Mouse (Mus musculus) intestine, embryonic 14.5 days (tissue): ENCODE data around the gene Abcg4. TPM values are rescaled to one million over a fixed set of nuclear protein-coding genes. Genes with fewer than 3 reads are reported as not detected.
"Not testable (repeated sequence)": the region's sequence is repeated elsewhere in the genome, so short reads cannot be mapped to it uniquely, and the experiment has no call there.

Experiments used
- ATAC-seq: fragments of 200-750 bp; cut with Nextera tagmentation; replicated peaks from 2 replicates; pipeline ENCODE4 v1.8.0; 2017; ENCODE audit warnings: low read depth, moderate number of reproducible peaks, moderate TSS enrichment, moderate library complexity; ENCODE audit not compliant: low FRiP score, low TSS enrichment
- DNase-seq: peaks from one replicate; pipeline ENCODE4 v3.0.0-alpha.2; 2018; ENCODE audit warnings: low spot score
- H3K27ac ChIP-seq: fragments of 300-500 bp; sonication (generic); 2 replicates; pipeline ENCODE4 v1.5.1; 2014; ENCODE audit warnings: low read depth, mild to moderate bottlenecking, control low read depth
- H3K27me3 ChIP-seq: fragments of 300-500 bp; sonication (generic); replicated peaks from 2 replicates; pipeline ENCODE4 v1.6.1; 2014; ENCODE audit warnings: low read length, control low read depth; ENCODE audit not compliant: control insufficient read depth, insufficient read depth
- H3K36me3 ChIP-seq: fragments of 300-500 bp; sonication (generic); 2 replicates; pipeline ENCODE4 v1.6.1; 2014; ENCODE audit warnings: low read length, control low read depth; ENCODE audit not compliant: control insufficient read depth, insufficient read depth
- H3K4me1 ChIP-seq: fragments of 300-500 bp; sonication (generic); replicated peaks from 2 replicates; pipeline ENCODE4 v1.6.1; 2014; ENCODE audit warnings: low read length, control low read depth, mixed read lengths; ENCODE audit not compliant: control insufficient read depth, insufficient read depth
- H3K4me2 ChIP-seq: fragments of 300-500 bp; sonication (generic); 2 replicates; pipeline ENCODE4 v1.6.1; 2014; ENCODE audit warnings: low read length
- H3K4me3 ChIP-seq: fragments of 300-500 bp; sonication (generic); 2 replicates; pipeline ENCODE4 v1.5.1; 2014; ENCODE audit warnings: low read depth, low read length, control low read depth, mixed read lengths
- H3K9ac ChIP-seq: fragments of 300-500 bp; sonication (generic); 2 replicates; pipeline ENCODE4 v1.6.1; 2014; ENCODE audit warnings: mild to moderate bottlenecking, low read length
- H3K9me3 ChIP-seq: fragments of 300-500 bp; sonication (generic); 2 replicates; pipeline ENCODE4 v1.6.1; 2016; ENCODE audit warnings: low read length, control low read depth; ENCODE audit not compliant: control insufficient read depth
- WGBS: fragments of 180-500 bp; shearing (Covaris S2); extraction: QIAGEN DNeasy Blood & Tissue Kit; methylation state at CpG from one replicate; pipeline ENCODE4 v1.1.7; 2014; 5-methylcytosine and 5-hydroxymethylcytosine counted together
- polyA plus RNA-seq: library from polyadenylated mRNA; unstranded; fragments of >200 nt; fragmentation: Nextera tagmentation; extraction: Ambion mirVana; gene quantifications from 2 replicates; pipeline ENCODE4 v1.2.1, GENCODE M21; 2014

Abcg4 gene
- polyA plus RNA-seq, 1 experiment from 2014 or later: 3.6 TPM

DNA sequence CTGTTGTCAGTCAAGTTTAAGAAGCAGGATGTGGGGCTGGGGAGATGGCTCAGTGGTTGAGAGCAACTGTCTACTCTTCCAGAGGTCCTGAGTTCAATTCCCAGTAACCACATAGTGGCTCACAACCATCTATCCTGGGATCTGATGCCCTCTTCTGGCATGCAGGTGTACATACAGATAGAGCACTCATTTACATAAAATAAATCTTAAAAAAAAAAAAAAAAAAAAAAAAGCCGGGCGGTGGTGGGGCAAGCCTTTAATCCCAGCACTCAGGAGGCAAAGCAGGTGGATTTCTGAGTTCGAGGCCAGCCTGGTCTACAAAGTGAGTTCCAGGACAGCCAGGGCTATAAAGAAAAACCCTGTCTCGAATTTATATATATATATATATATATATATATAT is 35.2 kb upstream of the Abcg4 start:
- not testable (repeated sequence) for H3K4me2 ChIP-seq, H3K9me3 ChIP-seq, H3K27me3 ChIP-seq, ATAC-seq, DNase-seq, H3K9ac ChIP-seq, H3K4me3 ChIP-seq, H3K27ac ChIP-seq, H3K36me3 ChIP-seq
- WGBS: 87% methylated on average over 4 of the region's 4 CpGs
- peaks cover 18% of the 10 kb centered on the region for H3K4me1 ChIP-seq

DNA sequence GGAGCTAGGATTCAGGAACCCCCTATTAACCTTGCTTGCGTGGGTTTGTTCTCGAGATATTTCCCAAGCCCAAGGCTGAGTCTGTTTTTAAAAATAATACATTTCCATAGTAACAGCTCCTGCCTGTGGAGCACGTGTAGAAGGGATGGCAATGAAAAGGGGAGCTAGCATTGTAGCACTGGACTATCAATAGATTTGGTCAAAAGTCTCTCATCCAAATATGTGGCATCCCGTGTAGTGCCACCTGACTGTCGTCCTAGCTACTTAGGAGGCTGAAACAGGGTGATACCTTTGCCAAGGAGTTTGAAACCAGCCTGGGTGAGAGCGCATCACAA is 32.4 kb upstream of the Abcg4 start:
- Histone ChIP-seq H3K4me2 (peak overlapping the region; percentile 56), H3K4me1 (peaks cover 15% of the 10 kb centered on the region), H3K27ac (peak overlapping the region; percentile 78), H3K9me3 (no peaks in the 10 kb centered on the region), H3K36me3 (peaks cover 4% of the 10 kb centered on the region), H3K27me3 (no peaks in the 10 kb centered on the region), H3K4me3 (peak overlapping the region; percentile 75), H3K9ac (peak overlapping the region; percentile 55)
- ATAC-seq: peak; percentile 22; the same call in 1 of the 2 replicates
- WGBS: 33% methylated on average over 6 of the region's 6 CpGs
- peak; percentile 55 for DNase-seq

DNA sequence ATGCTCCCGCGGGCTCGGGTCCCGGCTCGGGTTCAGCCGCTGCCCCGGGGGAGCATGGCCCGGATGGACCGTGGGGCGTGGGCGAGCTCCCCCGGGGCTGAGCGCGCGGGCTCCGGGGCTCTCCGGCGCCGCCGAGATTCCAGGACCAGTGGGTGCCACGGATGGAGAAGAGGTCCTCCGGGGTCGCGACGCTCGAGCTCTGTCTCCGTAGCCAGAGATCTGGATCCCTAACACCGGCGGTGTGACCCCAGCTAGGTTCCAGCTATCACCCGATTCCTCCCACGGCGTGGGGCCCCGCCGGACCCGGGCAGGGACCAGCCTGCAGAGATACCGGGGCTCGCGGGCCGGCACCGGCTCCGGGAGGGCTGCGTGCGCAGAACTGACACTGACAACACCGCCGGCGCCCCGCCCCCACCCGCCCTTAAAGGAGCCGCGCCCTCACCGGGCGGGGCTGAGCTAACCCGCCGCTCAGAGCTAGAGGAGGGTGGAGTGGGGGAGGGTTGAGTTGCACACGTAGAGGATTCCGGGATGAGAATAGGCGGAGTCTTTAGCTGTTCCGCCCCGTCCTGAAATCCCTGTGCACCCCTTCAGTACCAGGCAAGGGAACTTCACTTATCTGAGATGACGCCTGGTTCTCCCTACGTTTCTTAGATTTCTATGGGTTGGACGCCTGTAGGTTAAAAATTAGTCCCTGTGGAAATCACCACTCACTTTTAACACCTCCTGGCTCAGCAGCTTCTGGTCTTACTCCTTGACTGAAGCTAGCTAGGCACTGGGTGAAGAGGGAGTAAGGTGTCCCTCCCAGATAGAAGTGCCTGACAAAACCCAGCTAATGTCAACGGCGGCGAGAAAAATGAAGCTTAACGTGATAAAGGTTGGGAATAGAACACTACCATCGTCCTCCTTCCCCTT is 31.7 kb upstream of the Abcg4 start, which contains the start of gene C2cd2l:
Gene C2cd2l, minus strand, starts transcription at position 399 of the 912 bp plus-strand sequence.
- Histone ChIP-seq H3K9me3 (no peaks in the 10 kb centered on the region), H3K4me2 (peak within 1 kb of the TSS; percentile 56), H3K27ac (peak within 1 kb of the TSS; percentile 78), H3K4me3 (peak within 1 kb of the TSS; percentile 75), H3K9ac (peak within 1 kb of the TSS; percentile 68), H3K4me1 (peaks cover 14% of the 10 kb centered on the region), H3K27me3 (no peaks in the 10 kb centered on the region), H3K36me3 (peaks cover 10% of the 10 kb centered on the region)
- under 1% methylated on average over 67 of the region's 67 CpGs for WGBS
- DNase-seq (peak; percentile 93), ATAC-seq (peak; percentile 97)

DNA sequence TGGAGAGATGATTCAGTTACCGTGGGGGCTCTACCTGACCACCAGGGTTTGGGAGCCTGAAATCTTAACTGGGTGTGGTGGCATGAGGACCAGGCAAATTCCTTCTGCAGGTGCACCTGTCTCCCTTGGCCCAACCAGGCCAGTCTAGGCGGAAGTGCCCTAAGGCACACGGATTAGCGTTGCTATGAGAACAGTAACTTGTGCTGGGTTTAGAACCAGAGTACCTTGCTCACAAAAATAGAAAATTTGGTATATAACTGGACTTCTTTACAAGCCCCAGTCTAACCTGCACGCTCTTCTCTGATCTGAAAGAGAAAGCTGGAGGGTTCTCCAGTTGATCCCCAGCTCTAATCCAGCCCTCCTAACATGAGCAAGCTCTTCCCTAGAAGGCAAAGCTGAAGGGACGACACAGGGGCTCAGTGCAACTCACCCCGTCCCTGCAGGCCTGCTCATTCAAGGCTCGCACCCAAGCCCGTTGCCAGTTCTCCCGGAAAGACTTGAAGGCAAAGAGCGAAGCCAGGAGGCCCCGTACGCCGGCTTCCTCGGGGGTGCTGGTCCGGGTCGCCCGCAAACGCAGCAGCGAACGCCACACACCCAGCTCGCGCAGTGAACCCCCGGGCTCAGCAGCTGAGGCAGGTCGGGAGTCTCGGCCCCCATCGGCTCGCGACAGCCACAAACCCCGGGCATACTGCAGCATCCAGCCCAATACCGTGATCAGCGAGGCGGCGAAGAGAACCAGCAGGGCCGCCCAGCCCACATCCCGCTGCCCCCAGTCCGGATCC is 30.9 kb upstream of the Abcg4 start:
- 2% methylated on average over 37 of the region's 37 CpGs for WGBS
- peak; percentile 13; the same call in 1 of the 2 replicates for ATAC-seq

DNA sequence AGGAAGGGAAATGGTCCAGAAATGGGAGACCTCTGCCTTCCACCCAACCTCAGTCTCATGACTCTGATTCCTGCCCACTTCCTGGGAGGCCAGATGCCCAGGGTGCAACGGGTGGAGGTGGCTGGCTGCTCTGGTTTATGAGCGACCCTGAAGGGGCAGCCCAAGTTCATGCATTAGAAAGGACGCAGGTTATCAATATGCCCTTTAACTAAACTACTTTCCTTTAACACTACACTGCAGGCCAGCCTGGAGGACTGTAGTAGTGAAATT is 30.3 kb upstream of the Abcg4 start:
- ATAC-seq: no peak
- Histone ChIP-seq H3K4me3 (peak overlapping the region; percentile 75), H3K9ac (peak overlapping the region; percentile 68)

More for the DNA sequence above, 30.9 kb upstream of the Abcg4 start:
- peaks cover 16% of the 10 kb centered on the region for H3K36me3 ChIP-seq
- H3K9ac ChIP-seq: peak overlapping the region; percentile 68
- peak overlapping the region; percentile 75 for H3K4me3 ChIP-seq
- peaks cover 14% of the 10 kb centered on the region for H3K4me1 ChIP-seq
- no peaks in the 10 kb centered on the region for H3K27me3 ChIP-seq
- peak overlapping the region; percentile 56 for H3K4me2 ChIP-seq
- H3K27ac ChIP-seq: no peak overlapping the region
- no peak for DNase-seq
- no peaks in the 10 kb centered on the region for H3K9me3 ChIP-seq

DNA sequence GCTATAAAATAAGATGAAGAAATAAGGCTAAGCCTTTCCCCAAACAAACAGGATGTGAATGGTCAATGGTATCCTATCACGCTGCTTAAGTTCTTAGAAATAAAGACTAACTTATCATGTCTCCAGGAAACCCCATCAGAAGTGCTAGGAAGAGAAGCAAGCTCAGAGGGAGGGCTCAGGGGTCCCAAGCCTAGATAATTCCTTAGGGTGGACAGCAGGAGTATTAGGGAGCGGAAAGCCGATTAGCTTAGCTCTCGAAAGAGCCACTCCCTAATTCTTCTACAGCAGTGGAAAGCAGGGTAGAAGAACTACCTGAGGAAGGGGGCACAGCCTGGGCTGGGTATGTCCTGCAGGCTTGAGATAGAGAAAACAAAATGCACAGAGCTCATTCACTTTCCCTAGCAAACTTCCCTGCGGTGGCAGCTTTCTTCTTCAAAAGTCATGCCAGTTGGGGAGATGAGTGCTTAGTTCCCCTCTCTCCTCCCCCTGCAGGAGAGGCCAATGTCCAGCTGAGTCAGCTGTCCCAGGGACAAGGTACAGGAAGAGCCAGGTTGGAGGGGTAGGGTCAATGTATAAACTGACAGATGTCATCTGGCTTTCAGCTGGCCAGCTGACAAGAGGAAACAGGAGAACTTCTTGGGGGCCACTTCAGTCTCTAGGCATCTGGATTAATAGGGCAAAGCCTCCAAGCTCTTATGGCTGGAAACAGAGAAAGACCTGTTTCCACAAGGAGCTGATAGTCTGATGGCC is 29.8 kb upstream of the Abcg4 start:
- DNase-seq (no peak), ATAC-seq (no peak)
- Histone ChIP-seq H3K4me3 (peak overlapping the region; percentile 75; the same call in 1 of the 2 replicates), H3K36me3 (peaks cover 23% of the 10 kb centered on the region), H3K9ac (no peak overlapping the region), H3K9me3 (no peaks in the 10 kb centered on the region), H3K4me2 (peak overlapping the region; percentile 56), H3K27ac (no peak overlapping the region), H3K27me3 (no peaks in the 10 kb centered on the region), H3K4me1 (peaks cover 14% of the 10 kb centered on the region)
- 47% methylated on average over 5 of the region's 5 CpGs for WGBS

More for the DNA sequence above, 30.3 kb upstream of the Abcg4 start:
- Histone ChIP-seq H3K4me2 (peak overlapping the region; percentile 56), H3K4me1 (peaks cover 14% of the 10 kb centered on the region), H3K36me3 (peaks cover 18% of the 10 kb centered on the region), H3K9me3 (no peaks in the 10 kb centered on the region), H3K27me3 (no peaks in the 10 kb centered on the region), H3K27ac (no peak overlapping the region)
- WGBS: 35% methylated on average over 3 of the region's 3 CpGs
- DNase-seq: no peak

DNA sequence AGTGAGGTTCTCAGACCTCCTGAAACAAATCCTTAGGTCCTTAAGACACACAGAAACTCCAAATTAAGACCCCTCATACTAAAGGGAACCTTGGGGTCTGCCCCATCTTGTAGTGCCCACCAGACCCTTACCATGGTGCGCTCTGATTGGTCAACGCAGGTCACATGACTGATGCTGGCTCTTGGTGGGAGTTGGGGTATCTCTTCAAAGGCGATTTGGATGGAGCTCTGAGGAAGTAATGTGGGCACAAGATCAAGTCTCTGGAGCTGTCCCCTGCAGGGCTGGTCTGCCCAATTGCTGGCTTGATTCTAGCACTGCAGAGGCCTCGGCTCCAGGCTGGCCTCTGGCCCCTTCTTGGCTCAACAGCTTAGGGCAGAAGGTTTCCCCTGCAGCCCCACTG is 29.0 kb upstream of the Abcg4 start:
- Histone ChIP-seq H3K4me3 (no peak overlapping the region), H3K27me3 (no peaks in the 10 kb centered on the region)

DNA sequence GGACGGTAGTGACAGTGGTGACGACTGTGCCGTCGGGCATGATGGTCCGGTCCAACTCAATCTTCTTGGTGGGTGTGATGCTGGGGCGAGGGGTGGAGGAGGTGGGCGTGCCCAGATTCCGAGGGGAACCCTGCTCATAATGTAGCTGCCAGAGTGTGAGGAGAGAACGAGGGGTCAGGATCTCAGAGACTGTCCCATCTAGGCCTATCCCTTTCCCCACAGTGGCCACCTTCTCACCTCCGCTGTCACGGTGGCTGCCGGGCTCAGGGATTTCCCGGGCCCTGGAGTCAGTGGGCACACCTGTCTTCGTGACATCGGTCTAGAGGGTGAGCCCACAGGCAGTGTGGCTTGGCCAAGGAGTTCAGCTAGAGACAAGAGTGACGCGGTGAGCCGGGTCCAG is 26.5 kb upstream of the Abcg4 start:
- no peak for ATAC-seq
- H3K9ac ChIP-seq: no peak overlapping the region
- H3K4me2 ChIP-seq: no peak overlapping the region
- no peak for DNase-seq
- 90% methylated on average over 18 of the region's 18 CpGs for WGBS
- H3K4me3 ChIP-seq: no peak overlapping the region
- H3K9me3 ChIP-seq: no peaks in the 10 kb centered on the region
- peaks cover 25% of the 10 kb centered on the region for H3K36me3 ChIP-seq
- H3K4me1 ChIP-seq: peaks cover 24% of the 10 kb centered on the region
- no peaks in the 10 kb centered on the region for H3K27me3 ChIP-seq
- H3K27ac ChIP-seq: no peak overlapping the region

More for the DNA sequence above, 29.0 kb upstream of the Abcg4 start:
- Histone ChIP-seq H3K36me3 (peaks cover 25% of the 10 kb centered on the region), H3K9ac (no peak overlapping the region), H3K27ac (no peak overlapping the region), H3K9me3 (no peaks in the 10 kb centered on the region), H3K4me2 (no peak overlapping the region), H3K4me1 (peaks cover 14% of the 10 kb centered on the region)
- ATAC-seq (no peak), DNase-seq (no peak)
- WGBS: 77% methylated on average over 4 of the region's 4 CpGs
